ENCODE assay signal across 43 mouse cellular contexts in genomic region chr3:92966761-92967160, GRCm38 (mm10). TPM values are rescaled to one million over a fixed set of nuclear protein-coding genes. Genes with fewer than 3 reads are reported as not detected.
"Had no signal": no experiment of that assay in that cellular context is flagged by ENCODE, and none has a peak within 500 bp of the region (broad histone marks: within the 10 kb centered on the region; RNA-seq: fewer than 3 reads in every experiment).

TSS of gene Lce3e (plus strand) at chr3:92967061.

- H3K27me3 ChIP-seq: heart, embryonic 12.5 days; heart, embryonic 13.5 days; heart, embryonic 15.5 days; hindbrain, embryonic 12.5 days; hindbrain, embryonic 13.5 days; hindbrain, embryonic 15.5 days; intestine, embryonic 15.5 days; kidney, embryonic 15.5 days had no signal

- H3K4me1 ChIP-seq: heart, embryonic 10.5 days; heart, embryonic 12.5 days; heart, embryonic 13.5 days; heart, embryonic 15.5 days; hindbrain, embryonic 10.5 days; hindbrain, embryonic 12.5 days; hindbrain, embryonic 13.5 days; hindbrain, embryonic 15.5 days; intestine, embryonic 15.5 days; kidney, embryonic 15.5 days had no signal

- H3K4me3 ChIP-seq: heart, embryonic 10.5 days; heart, embryonic 12.5 days; heart, embryonic 13.5 days; heart, embryonic 15.5 days; hindbrain, embryonic 10.5 days; hindbrain, embryonic 12.5 days; hindbrain, embryonic 13.5 days; hindbrain, embryonic 15.5 days; intestine, embryonic 15.5 days; kidney, embryonic 15.5 days; layer of hippocampus, adult 2 months had no signal

- H3K27ac ChIP-seq: heart, embryonic 10.5 days; heart, embryonic 13.5 days; heart, embryonic 15.5 days; hindbrain, embryonic 10.5 days; hindbrain, embryonic 12.5 days; hindbrain, embryonic 13.5 days; hindbrain, embryonic 14.5 days; hindbrain, embryonic 15.5 days; hindbrain, postnatal 0 days; intestine, embryonic 15.5 days; kidney, embryonic 15.5 days; kidney, postnatal 0 days; layer of hippocampus, adult 2 months had no signal

- ATAC-seq: hindbrain, embryonic 16.5 days; hindbrain, postnatal 0 days; inflammation-experienced regulatory T-cells, adult 6 months; intestine, embryonic 15.5 days; intestine, embryonic 16.5 days; intestine, postnatal 0 days had no signal

- H3K9ac ChIP-seq: heart, embryonic 12.5 days; heart, embryonic 13.5 days; heart, embryonic 15.5 days; hindbrain, embryonic 12.5 days; hindbrain, embryonic 13.5 days; hindbrain, embryonic 14.5 days; hindbrain, embryonic 15.5 days; intestine, embryonic 15.5 days; kidney, embryonic 15.5 days had no signal

- H3K36me3 ChIP-seq: heart, embryonic 10.5 days; heart, embryonic 12.5 days; heart, embryonic 13.5 days; heart, embryonic 15.5 days; hindbrain, embryonic 10.5 days; hindbrain, embryonic 12.5 days; hindbrain, embryonic 13.5 days; hindbrain, embryonic 15.5 days; intestine, embryonic 15.5 days; kidney, embryonic 15.5 days had no signal

- H3K9me3 ChIP-seq: heart, embryonic 10.5 days; heart, embryonic 13.5 days; heart, embryonic 15.5 days; hindbrain, embryonic 10.5 days; hindbrain, embryonic 12.5 days; hindbrain, embryonic 13.5 days; hindbrain, embryonic 15.5 days; intestine, embryonic 15.5 days; kidney, embryonic 15.5 days had no signal

- H3K4me2 ChIP-seq: heart, embryonic 11.5 days; heart, embryonic 12.5 days; heart, embryonic 13.5 days; heart, embryonic 15.5 days; hindbrain, embryonic 12.5 days; hindbrain, embryonic 13.5 days; hindbrain, embryonic 14.5 days; hindbrain, embryonic 15.5 days; intestine, embryonic 15.5 days; kidney, embryonic 15.5 days had no signal

- DNase-seq: heart, postnatal 10 days; heart, postnatal 14 days; heart, postnatal 36 days; heart, postnatal 4 days; kidney, adult 11 months; kidney, adult 18-20 months; kidney, adult 2 months; kidney, adult 8-10 months; kidney, adult 9 months; kidney, postnatal 10 days; kidney, postnatal 14 days; kidney, postnatal 25 days; kidney, postnatal 36 days; kidney, postnatal 4 days; layer of hippocampus, adult 9-11 months; layer of hippocampus, postnatal 36 days had no signal

RNA-seq across cellular contexts. Expression of gene Lce3e, which starts in this region (rescaled TPM):
- polyA plus RNA-seq: heart, embryonic 10.5 days; heart, embryonic 11.5 days; heart, embryonic 12.5 days; heart, embryonic 13.5 days; heart, embryonic 14.5 days; heart, embryonic 15.5 days; heart, embryonic 16.5 days; heart, postnatal 0 days; hindbrain, embryonic 10.5 days; hindbrain, embryonic 11.5 days; hindbrain, embryonic 12.5 days; hindbrain, embryonic 13.5 days; hindbrain, embryonic 14.5 days; hindbrain, embryonic 15.5 days; hindbrain, embryonic 16.5 days; hindbrain, postnatal 0 days; inflammation-experienced regulatory T-cells, adult 6 months; intestine, embryonic 14.5 days; intestine, embryonic 15.5 days; intestine, embryonic 16.5 days; intestine, postnatal 0 days; kidney, adult 2 months; kidney, embryonic 14.5 days; kidney, embryonic 15.5 days; kidney, embryonic 16.5 days; kidney, postnatal 0 days; large intestine, adult 2 months had no signal
